Mouse (Mus musculus) limb, embryonic 11.5 days (tissue): ENCODE data around the gene Pbsn. TPM values are rescaled to one million over a fixed set of nuclear protein-coding genes. Genes with fewer than 3 reads are reported as not detected.
"Not testable (repeated sequence)": the region's sequence is repeated elsewhere in the genome, so short reads cannot be mapped to it uniquely, and the experiment has no call there.

Experiments
- ATAC-seq: fragments of 200-750 bp; cut with Nextera tagmentation; 2 replicates; pipeline ENCODE4 v1.8.0; 2017; ENCODE audit warnings: low read depth; ENCODE audit not compliant: insufficient number of reproducible peaks, low FRiP score, low TSS enrichment
- DNase-seq: peaks from one replicate; pipeline ENCODE4 v3.0.0-alpha.2; 2015; ENCODE audit warnings: low spot score
- H3K27ac ChIP-seq: fragments of 300-500 bp; sonication (generic); replicated peaks from 2 replicates; pipeline ENCODE4 v1.5.1; 2014; ENCODE audit warnings: low read depth, mild to moderate bottlenecking, low read length
- H3K27me3 ChIP-seq: fragments of 300-500 bp; sonication (generic); 2 replicates; pipeline ENCODE4 v1.6.1; 2014; ENCODE audit warnings: mild to moderate bottlenecking, low read length, mixed read lengths; ENCODE audit not compliant: control insufficient read depth, insufficient read depth
- H3K36me3 ChIP-seq: fragments of 300-500 bp; sonication (generic); 2 replicates; pipeline ENCODE4 v1.6.1; 2014; ENCODE audit warnings: mild to moderate bottlenecking, low read length, moderate library complexity, mixed read lengths; ENCODE audit not compliant: control insufficient read depth, insufficient read depth
- H3K4me1 ChIP-seq: fragments of 300-500 bp; sonication (generic); 2 replicates; pipeline ENCODE4 v1.6.1; 2014; ENCODE audit warnings: low read length, mixed read lengths; ENCODE audit not compliant: control insufficient read depth, insufficient read depth
- H3K4me2 ChIP-seq: fragments of 300-500 bp; sonication (generic); 2 replicates; pipeline ENCODE4 v1.6.1; 2014; ENCODE audit warnings: low read depth, mild to moderate bottlenecking, moderate library complexity; ENCODE audit not compliant: severe bottlenecking
- H3K4me3 ChIP-seq: fragments of 300-500 bp; sonication (generic); 2 replicates; pipeline ENCODE4 v1.5.1; 2014; ENCODE audit warnings: low read depth, low read length
- H3K9ac ChIP-seq: fragments of 300-500 bp; sonication (generic); 2 replicates; pipeline ENCODE4 v1.6.1; 2014; ENCODE audit warnings: mild to moderate bottlenecking, low read length
- H3K9me3 ChIP-seq: fragments of 300-500 bp; sonication (generic); 2 replicates; pipeline ENCODE4 v1.6.1; 2016; ENCODE audit warnings: low read length; ENCODE audit not compliant: control insufficient read depth
- WGBS: fragments of 180-500 bp; shearing (Covaris S2); extraction: QIAGEN DNeasy Blood & Tissue Kit; methylation state at CpG from one replicate; pipeline ENCODE4 v1.1.7; 2014; 5-methylcytosine and 5-hydroxymethylcytosine counted together
- polyA plus RNA-seq: library from polyadenylated mRNA; unstranded; fragments of >200 nt; fragmentation: Nextera tagmentation; extraction: Ambion mirVana; gene quantifications from 2 replicates; pipeline ENCODE4 v1.2.1, GENCODE M21; 2014

The Pbsn gene
- polyA plus RNA-seq = not detected in 2 replicates

DNA sequence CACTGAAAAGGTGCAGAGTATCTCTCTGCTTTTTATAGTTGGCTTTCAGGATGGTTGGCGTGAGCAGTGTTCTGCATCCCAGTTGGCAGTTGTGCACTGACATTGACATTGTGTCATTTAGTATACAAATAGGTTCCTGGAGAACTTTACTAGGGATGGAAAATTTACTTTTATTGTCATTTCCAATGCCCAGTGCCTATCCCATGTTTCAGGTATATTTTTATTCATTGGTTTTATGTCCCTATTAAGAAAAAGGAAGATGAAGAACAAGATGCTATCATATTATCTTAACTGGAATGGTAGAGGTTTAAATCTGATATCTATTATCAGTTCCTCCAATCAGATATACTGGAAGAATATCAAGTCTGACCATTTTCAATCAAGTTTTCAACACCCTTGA, at the start of gene Pbsn:
Pbsn (minus strand) TSS at position 101 of the 400 bp plus-strand sequence.
- ATAC-seq = no peak
- no peak within 1 kb of the TSS for H3K4me3 ChIP-seq
- no peaks in the 10 kb centered on the region for H3K36me3 ChIP-seq
- H3K9me3 ChIP-seq = no peaks in the 10 kb centered on the region
- H3K27ac ChIP-seq = no peak within 1 kb of the TSS
- no peak within 1 kb of the TSS for H3K9ac ChIP-seq
- no peak within 1 kb of the TSS for H3K4me2 ChIP-seq
- no peak for DNase-seq
- H3K4me1 ChIP-seq = no peaks in the 10 kb centered on the region
- WGBS = 82% methylated on average over 1 of the region's 1 CpGs
- no peaks in the 10 kb centered on the region for H3K27me3 ChIP-seq

DNA sequence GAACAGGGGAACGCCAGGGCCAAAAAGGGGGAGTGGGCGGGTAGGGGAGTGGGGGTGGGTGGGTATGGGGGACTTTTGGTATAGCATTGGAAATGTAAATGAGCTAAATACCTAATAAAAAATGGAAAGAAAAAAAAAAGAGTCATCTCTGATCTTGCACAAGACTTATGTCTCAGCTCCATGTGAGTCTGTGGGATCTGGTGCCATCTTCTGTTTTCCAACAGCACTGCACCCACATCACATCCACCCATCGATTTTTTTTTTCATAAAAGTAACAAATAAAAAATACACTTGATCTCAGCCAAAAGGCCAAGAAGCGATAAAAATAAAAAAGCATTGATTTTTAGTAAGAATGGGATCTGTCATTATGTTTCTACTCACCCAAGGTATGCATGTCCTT, 26.6 kb upstream of the Pbsn start:
- H3K9me3 ChIP-seq, H3K4me1 ChIP-seq, H3K4me2 ChIP-seq, H3K27me3 ChIP-seq, DNase-seq, H3K27ac ChIP-seq, ATAC-seq, H3K9ac ChIP-seq, H3K36me3 ChIP-seq, H3K4me3 ChIP-seq: not testable (repeated sequence)
- WGBS = 55% methylated on average over 2 of the region's 4 CpGs

DNA sequence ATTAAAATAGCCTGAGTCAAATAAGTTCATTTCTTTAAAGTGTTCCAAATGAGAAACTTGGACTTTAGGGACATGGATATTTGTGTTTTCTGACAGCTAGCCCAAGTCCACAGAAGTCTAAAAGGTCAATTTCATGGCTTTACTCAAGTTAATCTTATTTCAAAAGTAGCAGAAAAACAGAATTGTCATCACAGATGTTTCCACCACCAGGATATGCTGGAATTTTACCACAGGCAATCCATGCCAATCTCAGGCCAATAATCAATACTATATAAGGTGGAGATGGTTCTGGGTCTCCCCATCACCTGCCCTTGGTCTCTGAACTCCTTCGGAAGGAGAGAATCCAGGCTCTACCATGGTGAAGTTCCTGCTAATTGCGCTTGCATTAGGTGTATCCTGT, 11.0 kb upstream of the Pbsn start, which contains the start of gene Gm14744:
Gm14744 (plus strand) TSS at position 301 of the 400 bp plus-strand sequence.
- H3K9ac ChIP-seq, H3K36me3 ChIP-seq, H3K27ac ChIP-seq, H3K9me3 ChIP-seq, DNase-seq, H3K4me2 ChIP-seq, ATAC-seq, H3K4me1 ChIP-seq, H3K4me3 ChIP-seq, H3K27me3 ChIP-seq: not testable (repeated sequence)
- 83% methylated on average over 2 of the region's 2 CpGs for WGBS

DNA sequence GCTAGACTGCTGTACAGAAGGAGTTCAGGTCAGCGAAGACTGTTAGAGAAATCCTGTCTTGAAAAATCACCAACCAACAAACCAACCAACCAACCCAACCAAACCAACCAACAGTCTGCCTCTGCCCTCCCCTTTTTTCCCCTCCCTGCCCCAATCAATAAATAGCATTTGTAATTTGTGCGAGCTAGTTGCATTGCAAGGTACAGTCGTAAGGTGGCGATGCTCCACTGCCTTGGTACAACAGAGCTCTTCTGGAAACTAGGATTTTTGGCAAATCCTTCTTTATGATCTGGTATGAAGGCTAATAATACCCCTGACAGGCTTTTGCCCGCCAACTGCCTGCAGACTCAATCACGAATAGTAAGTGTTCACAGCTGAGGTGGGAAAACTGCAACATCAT, 41.4 kb downstream of the Pbsn start:
- Histone ChIP-seq H3K36me3 (no peaks in the 10 kb centered on the region), H3K9me3 (no peaks in the 10 kb centered on the region), H3K4me3 (no peak overlapping the region), H3K27ac (no peak overlapping the region), H3K4me1 (no peaks in the 10 kb centered on the region), H3K9ac (no peak overlapping the region), H3K4me2 (no peak overlapping the region), H3K27me3 (no peaks in the 10 kb centered on the region)
- DNase-seq (no peak), ATAC-seq (no peak)
- WGBS = 64% methylated on average over 6 of the region's 6 CpGs

- H3K4me1 ChIP-seq = no peaks in the 10 kb centered on the region
- ATAC-seq (peak; percentile 84; the same call in 1 of the 2 replicates), DNase-seq (peak; percentile 62)
- H3K9me3 ChIP-seq = no peaks in the 10 kb centered on the region
- no peak overlapping the region for H3K9ac ChIP-seq
- no peak overlapping the region for H3K27ac ChIP-seq
- H3K27me3 ChIP-seq = no peaks in the 10 kb centered on the region
- WGBS = 19% methylated on average over 17 of the region's 17 CpGs
- H3K36me3 ChIP-seq = no peaks in the 10 kb centered on the region
- H3K4me3 ChIP-seq = peak overlapping the region; percentile 26
- H3K4me2 ChIP-seq = peak overlapping the region; percentile 29
Observed at GRCm38 (mm10) chrX:77810608-77811206, 42.7 kb downstream of the Pbsn start.

- Histone ChIP-seq H3K4me1 (no peaks in the 10 kb centered on the region), H3K9me3 (no peaks in the 10 kb centered on the region), H3K27me3 (no peaks in the 10 kb centered on the region), H3K4me3 (no peak overlapping the region), H3K9ac (no peak overlapping the region), H3K36me3 (no peaks in the 10 kb centered on the region), H3K27ac (no peak overlapping the region), H3K4me2 (no peak overlapping the region)
- ATAC-seq (no peak), DNase-seq (peak; percentile 43)
- WGBS = 24% methylated on average over 2 of the region's 2 CpGs
Observed at GRCm38 (mm10) chrX:77808602-77809001, 44.8 kb downstream of the Pbsn start.

GRCm38 (mm10) chrX:77802293-77802692, 51.1 kb downstream of the Pbsn start:
- Histone ChIP-seq H3K4me1 (no peaks in the 10 kb centered on the region), H3K27me3 (no peaks in the 10 kb centered on the region), H3K4me2 (no peak overlapping the region), H3K27ac (no peak overlapping the region), H3K36me3 (no peaks in the 10 kb centered on the region), H3K9ac (no peak overlapping the region), H3K9me3 (no peaks in the 10 kb centered on the region), H3K4me3 (no peak overlapping the region)
- no peak for DNase-seq
- WGBS = 80% methylated on average over 2 of the region's 2 CpGs
- no peak for ATAC-seq

DNA sequence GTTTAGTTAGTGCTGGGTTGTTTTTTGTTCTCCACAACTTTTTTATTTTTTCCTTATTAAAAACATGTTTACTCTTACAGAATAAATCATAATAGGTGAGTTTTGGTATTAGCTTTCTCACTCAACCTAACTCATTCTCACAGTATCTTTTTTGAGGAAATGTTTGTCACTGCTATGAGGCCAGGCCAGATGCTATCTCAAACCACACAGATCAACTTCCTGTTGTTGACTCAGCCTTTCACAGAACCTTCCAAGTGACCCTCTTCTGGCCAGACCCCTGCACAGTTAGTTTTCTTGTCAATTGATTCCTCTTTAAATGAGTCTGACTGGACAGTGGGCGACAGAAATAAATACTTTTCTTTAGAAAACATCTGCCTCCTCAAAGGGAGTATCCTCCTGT, 51.9 kb downstream of the Pbsn start:
- no peak overlapping the region for H3K27ac ChIP-seq
- no peak overlapping the region for H3K4me2 ChIP-seq
- no peak overlapping the region for H3K4me3 ChIP-seq
- no peaks in the 10 kb centered on the region for H3K9me3 ChIP-seq
- H3K27me3 ChIP-seq = no peaks in the 10 kb centered on the region
- H3K9ac ChIP-seq = no peak overlapping the region
- ATAC-seq (no peak), DNase-seq (no peak)
- no peaks in the 10 kb centered on the region for H3K4me1 ChIP-seq
- H3K36me3 ChIP-seq = no peaks in the 10 kb centered on the region
- 61% methylated on average over 1 of the region's 1 CpGs for WGBS

- no peaks in the 10 kb centered on the region for H3K27me3 ChIP-seq
- 75% methylated on average over 3 of the region's 3 CpGs for WGBS
- H3K27ac ChIP-seq = no peak overlapping the region
- DNase-seq (no peak), ATAC-seq (no peak)
- H3K4me2 ChIP-seq = no peak overlapping the region
- no peaks in the 10 kb centered on the region for H3K36me3 ChIP-seq
- no peak overlapping the region for H3K9ac ChIP-seq
- H3K4me3 ChIP-seq = no peak overlapping the region
- H3K9me3 ChIP-seq = no peaks in the 10 kb centered on the region
- H3K4me1 ChIP-seq = no peaks in the 10 kb centered on the region
Observed at GRCm38 (mm10) chrX:77799554-77799953, 53.9 kb downstream of the Pbsn start.
